Mouse (Mus musculus): Measurements from ENCODE around the gene Lmf2. TPM values are rescaled to one million over a fixed set of nuclear protein-coding genes. Genes with fewer than 3 reads are reported as not detected.

The Lmf2 gene
- polyA plus RNA-seq, 1 experiment, result 84.4 TPM

GRCm38 (mm10) chr15:89352054-89352453 lies 3.4 kb downstream of the Lmf2 start:
- no peak for TF ChIP-seq POLR2A (IDR thresholded peaks at IDR 0.05; ENCODE audit: borderline replicate concordance, extremely low read depth, low read depth, low read length)
- no peak for TF ChIP-seq CTCF (IDR thresholded peaks at IDR 0.05; ENCODE audit: insufficient read depth, low read length)
- DNase-seq, result no peak
- WGBS, result 96% methylated on average over 14 of the region's 14 CpGs
- Histone ChIP-seq H3K4me1 (ENCODE audit: control insufficient read depth, insufficient read depth, low read length) (peaks cover 5% of the 10 kb centered on the region), H3K4me3 (replicated peaks; ENCODE audit: extremely low read depth, low read depth, low read length) (no peak overlapping the region)

- H3K4me3 ChIP-seq (replicated peaks; ENCODE audit: extremely low read depth, low read depth, low read length), result no peak overlapping the region
- 86% methylated on average over 15 of the region's 15 CpGs for WGBS
- no peak for DNase-seq
- peaks cover 5% of the 10 kb centered on the region for H3K4me1 ChIP-seq (ENCODE audit: control insufficient read depth, insufficient read depth, low read length)
- TF ChIP-seq CTCF (IDR thresholded peaks at IDR 0.05; ENCODE audit: insufficient read depth, low read length) (no peak), POLR2A (IDR thresholded peaks at IDR 0.05; ENCODE audit: borderline replicate concordance, extremely low read depth, low read depth, low read length) (no peak)
Observed at GRCm38 (mm10) chr15:89351302-89351701, 4.2 kb downstream of the Lmf2 start.

GRCm38 (mm10) chr15:89350447-89350846 lies 5.0 kb downstream of the Lmf2 start:
- peaks cover 5% of the 10 kb centered on the region; the same call in 1 of the 2 replicates for H3K4me1 ChIP-seq (ENCODE audit: control insufficient read depth, insufficient read depth, low read length)
- DNase-seq, result no peak
- WGBS, result 57% methylated on average over 5 of the region's 5 CpGs
- no peak overlapping the region for H3K4me3 ChIP-seq (replicated peaks; ENCODE audit: extremely low read depth, low read depth, low read length)
- TF ChIP-seq POLR2A (IDR thresholded peaks at IDR 0.05; ENCODE audit: borderline replicate concordance, extremely low read depth, low read depth, low read length) (peak; percentile 17; the same call in 1 of the 2 replicates), CTCF (IDR thresholded peaks at IDR 0.05; ENCODE audit: insufficient read depth, low read length) (no peak)

GRCm38 (mm10) chr15:89343325-89343724 lies 12.1 kb downstream of the Lmf2 start:
- no peak for DNase-seq
- H3K4me3 ChIP-seq (replicated peaks; ENCODE audit: extremely low read depth, low read depth, low read length), result no peak overlapping the region
- no peak for TF ChIP-seq CTCF (IDR thresholded peaks at IDR 0.05; ENCODE audit: insufficient read depth, low read length)
- TF ChIP-seq POLR2A (IDR thresholded peaks at IDR 0.05; ENCODE audit: borderline replicate concordance, extremely low read depth, low read depth, low read length), result no peak
- H3K4me1 ChIP-seq (ENCODE audit: control insufficient read depth, insufficient read depth, low read length), result no peaks in the 10 kb centered on the region
- 74% methylated on average over 3 of the region's 3 CpGs for WGBS

GRCm38 (mm10) chr15:89341678-89342077 lies 13.8 kb downstream of the Lmf2 start:
- H3K4me3 ChIP-seq (replicated peaks; ENCODE audit: extremely low read depth, low read depth, low read length), result no peak overlapping the region
- no peak for TF ChIP-seq CTCF (IDR thresholded peaks at IDR 0.05; ENCODE audit: insufficient read depth, low read length)
- no peak for TF ChIP-seq POLR2A (IDR thresholded peaks at IDR 0.05; ENCODE audit: borderline replicate concordance, extremely low read depth, low read depth, low read length)
- no peaks in the 10 kb centered on the region for H3K4me1 ChIP-seq (ENCODE audit: control insufficient read depth, insufficient read depth, low read length)
- 48% methylated on average over 1 of the region's 1 CpGs for WGBS
- no peak for DNase-seq

GRCm38 (mm10) chr15:89340136-89340535 lies 15.3 kb downstream of the Lmf2 start:
- WGBS, result 62% methylated on average over 3 of the region's 3 CpGs
- no peak for TF ChIP-seq POLR2A (IDR thresholded peaks at IDR 0.05; ENCODE audit: borderline replicate concordance, extremely low read depth, low read depth, low read length)
- TF ChIP-seq CTCF (IDR thresholded peaks at IDR 0.05; ENCODE audit: insufficient read depth, low read length), result no peak
- H3K4me3 ChIP-seq (replicated peaks; ENCODE audit: extremely low read depth, low read depth, low read length), result no peak overlapping the region
- no peaks in the 10 kb centered on the region for H3K4me1 ChIP-seq (ENCODE audit: control insufficient read depth, insufficient read depth, low read length)
- no peak for DNase-seq

- no peaks in the 10 kb centered on the region for H3K4me1 ChIP-seq (ENCODE audit: control insufficient read depth, insufficient read depth, low read length)
- H3K4me3 ChIP-seq (replicated peaks; ENCODE audit: extremely low read depth, low read depth, low read length), result no peak overlapping the region
- TF ChIP-seq CTCF (IDR thresholded peaks at IDR 0.05; ENCODE audit: insufficient read depth, low read length), result no peak
- TF ChIP-seq POLR2A (IDR thresholded peaks at IDR 0.05; ENCODE audit: borderline replicate concordance, extremely low read depth, low read depth, low read length), result no peak
- DNase-seq, result no peak
- 79% methylated on average over 2 of the region's 2 CpGs for WGBS
Observed at GRCm38 (mm10) chr15:89339696-89340095, 15.8 kb downstream of the Lmf2 start.

- DNase-seq, result no peak
- Histone ChIP-seq H3K4me1 (ENCODE audit: control insufficient read depth, insufficient read depth, low read length) (no peaks in the 10 kb centered on the region), H3K4me3 (replicated peaks; ENCODE audit: extremely low read depth, low read depth, low read length) (no peak overlapping the region)
- TF ChIP-seq CTCF (IDR thresholded peaks at IDR 0.05; ENCODE audit: insufficient read depth, low read length), result no peak
- 79% methylated on average over 14 of the region's 14 CpGs for WGBS
Observed at GRCm38 (mm10) chr15:89336422-89336821, 19.0 kb downstream of the Lmf2 start.

GRCm38 (mm10) chr15:89334774-89335537 lies 20.5 kb downstream of the Lmf2 start:
- DNase-seq, result no peak
- TF ChIP-seq POLR2A (IDR thresholded peaks at IDR 0.05; ENCODE audit: borderline replicate concordance, extremely low read depth, low read depth, low read length) (no peak), CTCF (IDR thresholded peaks at IDR 0.05; ENCODE audit: insufficient read depth, low read length) (no peak)
- no peaks in the 10 kb centered on the region for H3K4me1 ChIP-seq (ENCODE audit: control insufficient read depth, insufficient read depth, low read length)
- WGBS, result 76% methylated on average over 17 of the region's 17 CpGs
- no peak overlapping the region for H3K4me3 ChIP-seq (replicated peaks; ENCODE audit: extremely low read depth, low read depth, low read length)

GRCm38 (mm10) chr15:89334271-89334670 lies 21.2 kb downstream of the Lmf2 start, which contains the start of gene Miox:
Gene Miox, plus strand, starts transcription at chr15:89334398.
- whole genome bisulfite sequencing, result 88% methylated on average over 7 of the region's 7 CpGs
- no peak for DNase-seq
- H3K4me1 ChIP-seq (ENCODE audit: control insufficient read depth, insufficient read depth, low read length), result no peaks in the 10 kb centered on the region
- TF ChIP-seq CTCF (IDR thresholded peaks at IDR 0.05; ENCODE audit: insufficient read depth, low read length) (no peak), POLR2A (IDR thresholded peaks at IDR 0.05; ENCODE audit: borderline replicate concordance, extremely low read depth, low read depth, low read length) (no peak)
- no peak within 1 kb of the TSS for H3K4me3 ChIP-seq (replicated peaks; ENCODE audit: extremely low read depth, low read depth, low read length)

Measured in lung, adult 2 months (tissue).